Mouse (Mus musculus): ENCODE data around the gene A530016L24Rik.

The A530016L24Rik gene

GRCm38 (mm10) chr12:112489134-112489533 lies at the start of gene A530016L24Rik:
Gene A530016L24Rik, plus strand, starts transcription at chr12:112489448.
- DNase-seq, result no peak

GRCm38 (mm10) chr12:112439993-112440392 lies 49.3 kb upstream of the A530016L24Rik start:
- DNase-seq, result no peak

DNA sequence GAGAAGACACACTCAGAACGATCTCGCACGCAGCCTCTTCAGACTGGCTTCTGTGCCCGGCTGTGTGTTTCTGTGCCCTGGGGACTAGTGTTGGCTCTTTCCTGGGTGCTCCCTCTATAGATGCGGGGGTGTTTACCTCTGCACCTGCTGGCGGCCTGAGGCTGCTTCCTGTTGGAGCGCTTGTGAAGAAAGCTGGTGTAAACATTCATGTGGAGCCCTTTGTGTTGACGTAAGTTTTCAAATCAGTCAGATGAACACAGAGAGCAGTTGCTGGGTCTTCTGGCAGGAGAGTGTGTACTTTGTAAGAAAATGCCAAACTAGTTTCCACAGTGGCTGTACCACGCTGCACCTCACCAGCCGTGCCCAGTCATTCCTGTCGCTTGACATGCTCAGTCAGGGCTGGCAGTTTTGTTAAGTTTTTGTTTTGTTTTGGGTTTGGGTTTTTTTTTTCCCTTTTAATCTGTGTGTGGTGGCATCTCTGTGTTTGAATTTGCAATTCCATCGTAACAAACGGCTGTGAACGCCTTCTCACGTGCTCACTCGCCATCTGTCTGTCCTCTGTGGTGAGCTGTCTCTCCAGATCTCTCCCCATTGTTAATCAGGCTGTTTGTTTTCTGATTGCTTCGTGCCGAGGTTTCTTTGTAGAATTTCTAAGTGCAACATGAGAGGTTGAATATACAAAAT lies 40.0 kb upstream of the A530016L24Rik start:
- DNase-seq, result no peak

- DNase-seq, result no peak
Measured at GRCm38 (mm10) chr12:112449828-112450180, 39.4 kb upstream of the A530016L24Rik start.

- DNase-seq, result peak in 1 of 2 experiments; percentile 6
Measured at GRCm38 (mm10) chr12:112450883-112451282, 38.4 kb upstream of the A530016L24Rik start.

GRCm38 (mm10) chr12:112451381-112451780 lies 37.9 kb upstream of the A530016L24Rik start:
- no peak for DNase-seq

DNA sequence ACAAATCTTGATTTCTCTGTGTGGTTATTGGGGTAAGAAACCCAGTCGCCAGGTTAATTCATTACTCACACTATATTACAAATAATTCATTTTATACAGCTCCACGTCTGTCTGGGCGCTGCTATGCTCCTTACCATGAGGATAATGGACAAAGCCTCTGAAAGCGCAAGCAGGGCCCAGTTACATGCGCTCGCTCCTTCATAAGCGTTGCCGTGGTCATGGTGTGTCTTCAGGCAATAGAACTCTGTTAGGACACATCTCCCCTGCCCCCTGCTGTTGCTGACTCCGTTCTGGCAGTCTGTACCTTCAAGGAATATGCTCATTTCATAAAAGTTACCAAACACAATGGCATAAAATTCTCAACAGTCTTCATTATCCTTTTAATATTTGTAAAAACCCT lies 37.4 kb upstream of the A530016L24Rik start:
- no peak for DNase-seq

DNA sequence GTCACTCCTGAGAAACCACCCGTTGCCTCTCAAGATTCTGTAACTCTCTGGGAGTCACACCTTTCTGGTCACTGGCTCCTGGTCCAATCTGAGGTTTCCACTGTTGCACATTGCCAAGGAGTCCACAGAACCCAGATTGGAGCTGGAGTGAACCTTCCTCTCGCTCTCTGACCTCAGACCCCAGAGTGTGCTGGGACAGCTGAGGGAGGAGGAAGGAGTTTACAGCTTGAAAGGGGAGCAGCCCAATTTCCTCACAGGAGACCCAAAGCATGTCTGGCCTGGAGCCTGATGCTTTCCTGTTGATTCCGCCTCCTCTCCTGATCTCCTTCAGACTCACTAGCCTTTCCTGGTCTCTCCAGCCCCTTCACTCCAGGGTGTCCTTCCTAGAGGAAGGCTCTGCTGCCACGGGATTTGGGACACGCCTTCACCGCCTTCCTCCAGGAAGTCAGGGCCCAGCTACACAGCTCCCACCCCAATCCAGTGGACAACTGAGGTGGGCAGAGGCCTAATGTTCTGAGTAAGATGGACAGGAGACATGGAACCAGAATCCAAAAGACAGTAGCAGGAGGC lies 33.0 kb upstream of the A530016L24Rik start:
- DNase-seq, result no peak

DNA sequence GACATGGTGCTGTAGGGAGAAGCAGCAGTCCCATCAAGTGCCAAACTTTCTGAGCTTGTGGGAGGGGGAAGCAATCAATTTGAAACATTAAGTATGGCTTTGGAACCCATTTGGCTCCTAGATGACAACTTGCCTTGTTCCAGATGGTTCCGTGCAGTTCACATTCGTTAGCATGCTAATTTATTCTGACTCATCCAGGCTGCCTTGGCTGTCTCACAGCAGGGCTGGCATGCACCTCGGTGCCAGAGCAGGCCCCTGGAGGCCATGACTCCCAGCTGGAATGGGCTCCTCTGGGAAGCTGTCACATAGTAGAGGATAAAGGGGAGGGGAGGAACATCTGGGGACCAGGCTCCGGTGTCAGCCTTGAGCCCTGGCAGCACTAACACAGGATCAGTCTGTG lies 31.4 kb upstream of the A530016L24Rik start:
- no peak for DNase-seq

GRCm38 (mm10) chr12:112462423-112462822 lies 26.8 kb upstream of the A530016L24Rik start:
- DNase-seq, result no peak

GRCm38 (mm10) chr12:112463209-112463608 lies 26.0 kb upstream of the A530016L24Rik start:
- DNase-seq, result no peak

DNA sequence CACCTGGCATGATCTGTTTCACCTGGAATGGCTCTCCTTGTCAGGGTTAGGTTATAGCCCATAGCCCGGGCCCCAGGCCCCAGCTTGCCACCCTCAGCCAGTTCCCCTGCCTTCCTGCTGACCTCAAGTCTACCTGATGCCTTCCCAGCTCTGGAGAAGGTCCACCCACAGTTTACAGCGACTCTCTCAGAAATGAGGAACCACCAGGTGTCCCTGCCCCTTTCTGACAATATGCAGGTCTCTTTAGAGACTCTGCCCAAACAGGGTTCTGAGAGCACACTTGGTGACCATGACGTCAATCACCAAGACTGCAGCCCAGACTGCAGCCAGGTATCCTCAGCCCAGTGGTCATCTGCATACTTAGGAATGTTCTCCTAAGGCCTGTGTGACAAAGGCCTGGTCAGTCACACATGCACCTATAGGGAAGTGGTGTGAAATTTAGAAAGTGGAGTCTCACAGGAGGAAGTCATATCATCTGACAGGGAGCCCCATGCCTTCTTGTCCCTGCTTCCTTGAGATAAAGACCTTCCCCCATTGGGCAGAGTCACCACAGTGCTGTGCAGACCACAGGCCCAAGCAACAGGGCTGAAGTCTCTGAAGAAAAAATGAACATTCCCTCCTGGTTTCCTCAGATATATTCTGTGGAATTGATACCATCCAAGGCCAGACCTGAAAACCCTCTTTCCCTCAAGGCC lies 25.4 kb upstream of the A530016L24Rik start:
- DNase-seq, result no peak

- no peak for DNase-seq
Measured at GRCm38 (mm10) chr12:112464516-112464915, 24.7 kb upstream of the A530016L24Rik start.

GRCm38 (mm10) chr12:112465928-112466327 lies 23.3 kb upstream of the A530016L24Rik start:
- DNase-seq, result no peak

DNA sequence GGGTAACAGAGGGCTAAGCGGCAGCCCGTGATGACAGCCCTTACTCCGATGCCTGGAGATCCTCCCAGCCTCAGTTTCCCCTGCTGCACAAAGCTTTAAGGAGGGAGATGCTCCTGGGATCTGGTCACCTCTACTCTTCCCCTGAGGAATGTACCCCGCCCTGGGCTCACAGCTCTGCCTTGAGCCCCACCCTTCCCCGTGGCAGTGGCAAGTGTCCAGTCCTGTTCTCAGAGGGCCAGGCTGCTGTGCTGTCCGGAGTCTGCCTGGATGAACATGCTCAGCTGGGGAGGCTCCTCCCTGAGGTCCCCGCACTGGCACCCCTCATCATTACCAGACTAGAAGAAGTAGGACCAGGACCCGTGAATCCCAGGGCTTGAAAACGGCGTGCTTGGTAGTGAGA lies 21.9 kb upstream of the A530016L24Rik start:
- DNase-seq, result no peak

GRCm38 (mm10) chr12:112469393-112469792 lies 19.9 kb upstream of the A530016L24Rik start:
- no peak for DNase-seq

GRCm38 (mm10) chr12:112470216-112470615 lies 19.0 kb upstream of the A530016L24Rik start:
- DNase-seq, result no peak

DNA sequence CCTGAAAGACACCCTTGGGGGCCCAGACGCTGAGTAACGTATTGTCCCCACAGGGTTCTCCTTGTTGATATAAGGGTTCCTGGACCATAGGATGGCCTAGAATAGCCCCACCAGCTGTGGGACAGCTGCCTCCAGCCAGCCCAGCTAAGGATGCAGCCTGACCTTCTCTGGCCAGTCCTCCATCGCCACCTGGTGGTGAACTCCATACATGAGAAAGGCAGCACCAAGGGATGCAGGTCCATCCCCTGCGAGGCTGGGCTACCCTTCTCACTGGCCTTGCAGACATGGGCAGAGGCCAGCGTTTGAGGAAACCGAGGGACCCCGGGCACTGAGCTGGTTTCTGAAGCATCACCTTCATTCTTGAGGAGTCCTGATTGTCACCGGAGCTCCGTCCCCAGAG lies 15.5 kb upstream of the A530016L24Rik start:
- peak; percentile 29 to 68 for DNase-seq

DNA sequence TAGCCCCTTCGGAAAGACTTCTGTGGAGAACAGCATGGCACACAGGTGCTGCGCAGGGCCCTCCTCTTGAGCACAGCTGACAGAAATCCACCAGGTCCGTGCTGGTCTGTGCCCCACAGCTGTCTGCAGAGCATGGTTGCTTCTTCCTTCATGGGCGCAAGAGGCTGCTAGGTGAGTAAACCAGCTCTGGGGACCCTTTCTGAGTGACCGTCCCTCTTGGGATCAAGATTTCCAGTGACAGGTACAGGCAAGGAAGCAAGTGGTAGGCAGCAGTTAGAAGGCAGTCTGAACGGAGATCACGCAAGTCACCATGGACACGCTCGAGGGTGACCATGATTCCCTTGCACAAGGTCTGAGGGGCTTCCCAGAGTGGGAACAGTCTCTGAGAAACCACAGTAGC lies 287 bp downstream of the A530016L24Rik start:
- no peak for DNase-seq

- no peak for DNase-seq
Measured at GRCm38 (mm10) chr12:112490444-112490939, 1.2 kb downstream of the A530016L24Rik start.

- DNase-seq, result no peak
Measured at GRCm38 (mm10) chr12:112496136-112496535, 6.9 kb downstream of the A530016L24Rik start.

DNA sequence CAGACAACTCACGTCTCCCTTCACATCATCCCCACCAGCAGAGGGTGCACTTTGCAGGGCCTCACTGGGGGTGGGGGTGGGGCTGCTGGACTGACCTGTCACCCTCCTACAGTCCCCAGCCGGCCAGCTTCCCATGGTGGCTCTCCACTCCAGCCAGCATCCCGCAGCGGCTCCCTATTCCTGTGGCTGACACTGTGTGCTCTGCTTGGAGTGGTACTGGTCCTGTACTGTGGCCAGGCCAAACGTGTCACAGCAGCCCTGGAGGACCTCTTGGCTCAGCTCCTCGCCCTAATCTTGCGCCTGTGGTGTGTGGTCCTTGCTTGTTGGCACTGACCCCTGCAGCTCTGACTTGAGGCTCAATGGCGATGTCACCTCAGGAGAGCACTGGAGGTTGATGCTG lies 8.5 kb downstream of the A530016L24Rik start:
- no peak for DNase-seq

GRCm38 (mm10) chr12:112498683-112499082 lies 9.4 kb downstream of the A530016L24Rik start:
- peak in 1 of 2 experiments; percentile 13 for DNase-seq
